28 mouse cellular contexts compared by ENCODE assay signal in the genomic region with DNA sequence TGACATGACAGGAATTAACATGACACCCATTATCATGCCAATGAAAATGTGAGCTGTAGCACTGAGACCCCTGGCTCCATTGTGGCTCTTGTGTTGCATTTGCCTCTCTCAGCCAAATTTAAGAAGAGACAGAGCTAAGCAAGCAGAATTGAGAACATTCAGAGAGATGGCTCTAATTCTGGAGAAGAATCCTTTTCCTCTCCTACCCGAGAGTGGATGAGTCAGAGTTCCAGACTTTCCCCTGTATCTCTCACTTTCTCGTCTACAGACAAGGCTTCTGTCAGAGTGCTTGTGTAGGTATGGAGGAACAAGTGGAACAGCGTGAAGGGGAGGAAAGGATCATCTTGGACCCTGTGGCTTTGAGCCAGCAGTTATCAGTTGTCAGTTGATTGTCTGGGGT. TPM values are rescaled to one million over a fixed set of nuclear protein-coding genes. Genes with fewer than 3 reads are reported as not detected.
DNase-seq lines count a peak whose midpoint lies in the region; ATAC-seq lines count a peak whose summit lies in the region.
"Had no signal": no experiment of that assay in that cellular context is flagged by ENCODE, and none has a peak within 500 bp of the region (broad histone marks: within the 10 kb centered on the region; RNA-seq: fewer than 3 reads in every experiment).

No protein-coding gene starts in this region.

- whole genome bisulfite sequencing in midbrain, embryonic 16.5 days: 92% methylated on average over 3 of the region's 3 CpGs

- ATAC-seq in frontal cortex, adult (ENCODE audit: low TSS enrichment): peak; percentile 100
- ATAC-seq in midbrain, embryonic 16.5 days: no peak
- ATAC-seq: activated CD4-positive, CD25-positive, alpha-beta regulatory T cell, adult 4 months; CD4-positive, CD25-positive, alpha-beta regulatory T cell, adult 4 months; Patski had no signal

- intact Hi-C loops in heart, postnatal 10 days (cut with DNase I): no loop called here

- no peak for DNase-seq in frontal cortex, postnatal 25 days (ENCODE audit: low spot score in 2 of 2)
- peak; percentile 55 for DNase-seq in brain, adult 2 months (ENCODE audit: low read depth, low spot score)
- DNase-seq in telencephalon, adult 2 months (ENCODE audit: low read depth, low spot score): peak; percentile 10
- no peak for DNase-seq in heart, postnatal 10 days
- DNase-seq: adrenal gland, adult 2 months; adrenal gland, adult 8-10 months; adrenal gland, postnatal 10 days; adrenal gland, postnatal 14 days; adrenal gland, postnatal 25 days; adrenal gland, postnatal 36 days; B cell, adult 2 months; cerebellum, adult 11 months; cerebellum, adult 11-12 months; cerebellum, adult 18-20 months; cerebellum, adult 2 months had no signal

- no peak overlapping the region for H3K27ac ChIP-seq in midbrain, embryonic 16.5 days (ENCODE audit: low read length)

- no peaks in the 10 kb centered on the region for H3K4me1 ChIP-seq in midbrain, embryonic 16.5 days (ENCODE audit: control insufficient read depth, insufficient read depth, low read length)

- peaks cover 9% of the 10 kb centered on the region; the same call in 1 of the 2 replicates for H3K36me3 ChIP-seq in midbrain, embryonic 16.5 days (ENCODE audit: control insufficient read depth, insufficient read depth, low read length)

- H3K4me2 ChIP-seq in midbrain, embryonic 16.5 days (ENCODE audit: low read length): no peak overlapping the region

- H3K4me3 ChIP-seq in midbrain, embryonic 16.5 days (ENCODE audit: low read depth, low read length): no peak overlapping the region

- H3K27me3 ChIP-seq in midbrain, embryonic 16.5 days (ENCODE audit: control insufficient read depth, insufficient read depth, low read depth, low read length): no peaks in the 10 kb centered on the region
- H3K27me3 ChIP-seq: CH12.LX, Patski had no signal

- no peak overlapping the region for H3K9ac ChIP-seq in midbrain, embryonic 16.5 days (ENCODE audit: low read depth, low read length)

- H3K9me3 ChIP-seq in midbrain, embryonic 16.5 days (replicated peaks; ENCODE audit: control insufficient read depth, low read length, poor library complexity, severe bottlenecking): no peaks in the 10 kb centered on the region
- H3K9me3 ChIP-seq: G1E had no signal

RNA-seq across cellular contexts. Expression of gene 4930430F08Rik, which starts 26.1 kb away (rescaled TPM):
- polyA plus RNA-seq in midbrain, embryonic 16.5 days (2015; fragmentation: Nextera tagmentation; extraction: Ambion mirVana): 14.4 and 16.6 TPM in 2 replicates
- 1 to 10 TPM; 2.3 to 3.4 TPM for total RNA-seq in heart, postnatal 10 days (2021)
- total RNA-seq: CH12.LX had no signal

RNA-seq across cellular contexts. Expression of gene 1700017N19Rik, which starts 26.2 kb away (rescaled TPM):
- polyA plus RNA-seq in midbrain, embryonic 16.5 days (2015; fragmentation: Nextera tagmentation; extraction: Ambion mirVana): 0.23 and 0.26 TPM in 2 replicates
- total RNA-seq in heart, postnatal 10 days (2021): not detected
- total RNA-seq: adrenal gland, adult 18-20 months; adrenal gland, adult 2 months; adrenal gland, adult 8-10 months; adrenal gland, postnatal 10 days; adrenal gland, postnatal 14 days; adrenal gland, postnatal 25 days; adrenal gland, postnatal 36 days; adrenal gland, postnatal 4 days; CH12.LX; ES-E14; G1E; MEL had no signal
- polyA plus RNA-seq: activated CD4-positive, CD25-positive, alpha-beta regulatory T cell, adult 4 months; adrenal gland, adult 2 months; brain, embryonic 14.5 days; C2C12; CD4-positive, CD25-positive, alpha-beta regulatory T cell, adult 4 months; G1E; Patski had no signal

Comparison
In these comparisons a context has a peak if more than half of its experiments do, and no peak if none do; other contexts are left out.
1. DNase-seq: peak in brain, adult 2 months (single experiment) and telencephalon, adult 2 months (single experiment); none in frontal cortex, postnatal 25 days (0 of 2) and heart, postnatal 10 days (0 of 2).